9 mouse cellular contexts compared by ENCODE assay signal in the genomic region with DNA sequence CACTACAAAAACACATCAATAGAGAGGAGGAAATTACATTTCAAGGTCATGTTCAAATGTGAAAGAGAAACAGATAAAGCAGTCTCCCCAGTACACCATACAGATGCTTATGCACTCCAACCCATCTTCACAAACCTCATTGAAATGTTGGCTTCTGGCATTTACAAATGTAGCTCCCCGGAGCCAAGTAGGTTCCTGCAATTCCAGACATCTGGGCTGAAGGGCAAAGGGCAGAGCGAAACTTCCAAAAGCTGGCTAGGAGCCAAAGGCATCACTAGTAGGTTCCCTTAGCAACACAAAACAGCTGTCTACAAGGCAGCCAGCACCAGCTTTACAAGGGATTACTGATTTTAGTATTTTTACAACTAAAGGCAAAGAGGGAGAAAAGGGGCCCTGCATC.
DNase-seq lines count a peak whose midpoint lies in the region; ATAC-seq lines count a peak whose summit lies in the region.
"Had no signal": no experiment of that assay in that cellular context is flagged by ENCODE, and none has a peak within 500 bp of the region (broad histone marks: within the 10 kb centered on the region; RNA-seq: fewer than 3 reads in every experiment).

No protein-coding gene starts in this region.

- H3K27me3 ChIP-seq in forebrain, embryonic 10.5 days (ENCODE audit: poor library complexity, severe bottlenecking), result no peaks in the 10 kb centered on the region
- H3K27me3 ChIP-seq in forebrain, embryonic 15.5 days, result no peaks in the 10 kb centered on the region
- H3K27me3 ChIP-seq in liver, embryonic 13.5 days, result no peaks in the 10 kb centered on the region
- H3K27me3 ChIP-seq: neural tube, embryonic 12.5 days had no signal

- intact Hi-C loops in heart, postnatal 14 days (cut with DNase I), result no loop called here

- no peak overlapping the region for H3K9ac ChIP-seq in forebrain, embryonic 15.5 days (replicated peaks)
- H3K9ac ChIP-seq in liver, embryonic 13.5 days, result no peak overlapping the region
- H3K9ac ChIP-seq: neural tube, embryonic 12.5 days had no signal

- H3K36me3 ChIP-seq in forebrain, embryonic 10.5 days (replicated peaks), result no peaks in the 10 kb centered on the region; the same call in 1 of the 2 replicates
- H3K36me3 ChIP-seq in forebrain, embryonic 15.5 days, result no peaks in the 10 kb centered on the region
- H3K36me3 ChIP-seq in liver, embryonic 13.5 days, result no peaks in the 10 kb centered on the region
- H3K36me3 ChIP-seq: neural tube, embryonic 12.5 days had no signal

- peak; percentile 29 for DNase-seq in forebrain, embryonic 10.5 days (ENCODE audit: extremely low spot score, low spot score)
- peak; percentile 50 for DNase-seq in embryo, embryonic 9.5 days (ENCODE audit: extremely low spot score)
- DNase-seq in heart, postnatal 14 days, result peak; percentile 63 to 75
- no peak for DNase-seq in liver, embryonic 13.5 days
- DNase-seq in skeletal muscle tissue, adult 2 months (ENCODE audit: low read depth, low spot score), result peak; percentile 77
- no peak for DNase-seq in cerebellum, adult 9-10 months
- DNase-seq in c-Kit-positive CD71-positive TER-119-positive erythroid progenitor cells, embryonic 14.5 days (ENCODE audit: low spot score), result no peak

- H3K4me3 ChIP-seq in forebrain, embryonic 10.5 days, result no peak overlapping the region
- H3K4me3 ChIP-seq in forebrain, embryonic 15.5 days, result no peak overlapping the region
- no peak overlapping the region for H3K4me3 ChIP-seq in liver, embryonic 13.5 days (replicated peaks)
- H3K4me3 ChIP-seq: neural tube, embryonic 12.5 days had no signal

- ATAC-seq in forebrain, embryonic 15.5 days (replicated peaks), result no peak
- no peak for ATAC-seq in liver, embryonic 13.5 days (ENCODE audit: low read depth)

- WGBS in forebrain, embryonic 10.5 days, result 61% methylated on average over 2 of the region's 2 CpGs
- 37% methylated on average over 2 of the region's 2 CpGs for WGBS in forebrain, embryonic 15.5 days
- WGBS in liver, embryonic 13.5 days (ENCODE audit: insufficient replicate concordance), result 49% methylated on average over 2 of the region's 2 CpGs

- H3K9me3 ChIP-seq in forebrain, embryonic 10.5 days, result no peaks in the 10 kb centered on the region
- no peaks in the 10 kb centered on the region for H3K9me3 ChIP-seq in forebrain, embryonic 15.5 days
- no peaks in the 10 kb centered on the region for H3K9me3 ChIP-seq in liver, embryonic 13.5 days (replicated peaks)
- H3K9me3 ChIP-seq: neural tube, embryonic 12.5 days had no signal

- H3K4me2 ChIP-seq in forebrain, embryonic 15.5 days (replicated peaks), result no peak overlapping the region
- peak overlapping the region; percentile 8 for H3K4me2 ChIP-seq in liver, embryonic 13.5 days
- H3K4me2 ChIP-seq: neural tube, embryonic 12.5 days had no signal

- no peak overlapping the region for H3K27ac ChIP-seq in forebrain, embryonic 10.5 days
- H3K27ac ChIP-seq in forebrain, embryonic 15.5 days (replicated peaks), result no peak overlapping the region
- peak overlapping the region; percentile 42 for H3K27ac ChIP-seq in liver, embryonic 13.5 days
- H3K27ac ChIP-seq: neural tube, embryonic 12.5 days had no signal

- peaks cover 50% of the 10 kb centered on the region for H3K4me1 ChIP-seq in forebrain, embryonic 10.5 days
- peaks cover 19% of the 10 kb centered on the region for H3K4me1 ChIP-seq in forebrain, embryonic 15.5 days
- peaks cover 15% of the 10 kb centered on the region; the same call in 1 of the 2 replicates for H3K4me1 ChIP-seq in liver, embryonic 13.5 days (replicated peaks)

Comparison
In these comparisons a context has a peak if more than half of its experiments do, and no peak if none do; other contexts are left out.
1. DNase-seq: peak in forebrain, embryonic 10.5 days (single experiment), embryo, embryonic 9.5 days (single experiment), heart, postnatal 14 days (2 of 2) and skeletal muscle tissue, adult 2 months (single experiment); none in liver, embryonic 13.5 days (single experiment), cerebellum, adult 9-10 months (single experiment) and c-Kit-positive CD71-positive TER-119-positive erythroid progenitor cells, embryonic 14.5 days (single experiment).